Mouse (Mus musculus) forebrain, embryonic 11.5 days (tissue): Measurements from ENCODE around the gene Abcc4. TPM values are rescaled to one million over a fixed set of nuclear protein-coding genes. Genes with fewer than 3 reads are reported as not detected.
"Not testable (repeated sequence)": the region's sequence is repeated elsewhere in the genome, so short reads cannot be mapped to it uniquely, and the experiment has no call there.

Source experiments
- ATAC-seq: fragments of 200-750 bp; cut with Nextera tagmentation; replicated peaks from 2 replicates; pipeline ENCODE4 v1.8.0; 2017; ENCODE audit warnings: moderate TSS enrichment; ENCODE audit not compliant: low FRiP score
- DNase-seq: peaks from one replicate; pipeline ENCODE4 v3.0.0-alpha.2; 2017; ENCODE audit warnings: low spot score
- H3K27ac ChIP-seq: fragments of 300-500 bp; sonication (generic); 2 replicates; pipeline ENCODE4 v1.5.1; 2014; ENCODE audit warnings: low read depth, low read length
- H3K27me3 ChIP-seq: fragments of 300-500 bp; sonication (generic); 2 replicates; pipeline ENCODE4 v1.6.1; 2014; ENCODE audit warnings: mild to moderate bottlenecking, low read length, mixed read lengths; ENCODE audit not compliant: control insufficient read depth, insufficient read depth
- H3K36me3 ChIP-seq: fragments of 300-500 bp; sonication (generic); 2 replicates; pipeline ENCODE4 v1.6.1; 2014; ENCODE audit warnings: mild to moderate bottlenecking, low read length, moderate library complexity, mixed read lengths; ENCODE audit not compliant: control insufficient read depth, insufficient read depth
- H3K4me1 ChIP-seq: fragments of 300-500 bp; sonication (generic); replicated peaks from 2 replicates; pipeline ENCODE4 v1.6.1; 2014; ENCODE audit warnings: low read length, mixed read lengths; ENCODE audit not compliant: control insufficient read depth, insufficient read depth
- H3K4me2 ChIP-seq: fragments of 300-500 bp; sonication (generic); 2 replicates; pipeline ENCODE4 v1.6.1; 2014; ENCODE audit warnings: low read depth, mild to moderate bottlenecking, low read length, moderate library complexity, mixed read lengths; ENCODE audit not compliant: severe bottlenecking
- H3K4me3 ChIP-seq: fragments of 300-500 bp; sonication (generic); 2 replicates; pipeline ENCODE4 v1.5.1; 2014; ENCODE audit warnings: low read depth, low read length
- H3K9ac ChIP-seq: fragments of 300-500 bp; sonication (generic); 2 replicates; pipeline ENCODE4 v1.6.1; 2014; ENCODE audit warnings: low read length
- H3K9me3 ChIP-seq: fragments of 300-500 bp; sonication (generic); 2 replicates; pipeline ENCODE4 v1.6.1; 2016; ENCODE audit warnings: low read length, mixed read lengths; ENCODE audit not compliant: control insufficient read depth
- WGBS: fragments of 180-500 bp; shearing (Covaris S2); extraction: QIAGEN DNeasy Blood & Tissue Kit; methylation state at CpG from one replicate; pipeline ENCODE4 v1.1.7; 2014; 5-methylcytosine and 5-hydroxymethylcytosine counted together
- polyA plus RNA-seq: library from polyadenylated mRNA; unstranded; fragments of >200 nt; fragmentation: Nextera tagmentation; extraction: Ambion mirVana; gene quantifications from 2 replicates; pipeline ENCODE4 v1.2.1, GENCODE M21; 2014

The Abcc4 gene
- polyA plus RNA-seq, 1 experiment from 2014 or later = 4.0 TPM

DNA sequence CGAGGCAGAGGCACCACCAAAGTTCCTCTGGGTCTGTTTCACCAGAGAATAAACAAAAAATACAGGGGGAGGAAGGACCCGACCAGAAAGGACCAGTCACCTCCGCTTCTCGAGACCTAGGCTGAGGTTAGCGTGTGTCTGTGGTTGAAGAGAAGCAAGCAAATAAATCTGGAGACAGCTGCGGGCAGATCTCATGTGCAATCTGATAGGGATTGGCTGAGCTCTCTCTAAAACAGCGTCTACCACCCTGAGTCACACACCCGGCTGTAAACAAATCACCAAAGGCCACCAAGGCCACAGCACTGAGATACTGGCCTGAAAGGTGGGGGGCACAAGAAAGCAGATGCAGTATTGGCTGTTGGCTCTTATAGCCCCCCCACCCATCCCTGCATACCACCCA lies 24.9 kb downstream of the Abcc4 start:
- Histone ChIP-seq H3K4me3 (no peak overlapping the region), H3K4me1 (no peaks in the 10 kb centered on the region), H3K9ac (no peak overlapping the region), H3K27ac (no peak overlapping the region), H3K27me3 (no peaks in the 10 kb centered on the region), H3K9me3 (no peaks in the 10 kb centered on the region), H3K36me3 (no peaks in the 10 kb centered on the region), H3K4me2 (no peak overlapping the region)
- DNase-seq (no peak), ATAC-seq (no peak)
- 82% methylated on average over 8 of the region's 8 CpGs for WGBS

DNA sequence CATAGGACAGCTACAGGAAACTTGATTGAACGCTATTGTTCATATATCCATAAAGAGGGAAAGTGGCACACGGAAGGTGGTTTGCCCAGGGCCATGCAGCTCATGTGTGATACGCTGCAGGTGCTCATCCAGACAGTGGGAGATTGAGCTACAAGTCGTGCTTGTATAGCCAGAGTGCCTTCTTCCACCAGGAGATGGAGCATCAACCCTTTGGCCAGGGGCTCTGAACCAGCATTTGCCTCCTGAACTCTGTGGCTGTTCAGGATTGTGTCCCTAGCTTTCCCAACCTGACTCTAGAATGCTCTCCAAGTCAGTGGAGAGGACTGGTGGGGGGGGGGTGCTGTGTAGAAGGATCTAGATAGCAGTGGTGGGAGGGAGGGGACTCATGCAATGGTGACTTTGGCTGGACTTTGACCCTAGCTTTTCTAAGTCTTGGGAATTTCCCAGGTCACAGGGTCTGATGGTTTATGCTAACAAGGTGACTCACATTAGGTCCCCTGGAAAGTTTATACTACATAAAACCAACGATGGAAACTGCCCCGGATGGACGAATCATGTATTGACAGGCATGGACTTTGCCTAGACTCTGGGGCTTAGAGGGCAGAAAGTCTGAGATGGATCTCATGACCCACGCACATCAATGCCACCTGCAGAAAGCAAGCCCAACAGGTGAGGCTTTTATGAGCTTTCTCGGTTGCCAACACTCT lies 27.6 kb downstream of the Abcc4 start:
- no peaks in the 10 kb centered on the region for H3K4me1 ChIP-seq
- no peaks in the 10 kb centered on the region for H3K36me3 ChIP-seq
- H3K27me3 ChIP-seq = no peaks in the 10 kb centered on the region
- WGBS = 90% methylated on average over 9 of the region's 9 CpGs
- no peak for ATAC-seq
- H3K27ac ChIP-seq = no peak overlapping the region
- DNase-seq = no peak
- H3K9ac ChIP-seq = no peak overlapping the region
- H3K9me3 ChIP-seq = no peaks in the 10 kb centered on the region
- no peak overlapping the region for H3K4me2 ChIP-seq
- H3K4me3 ChIP-seq = no peak overlapping the region

DNA sequence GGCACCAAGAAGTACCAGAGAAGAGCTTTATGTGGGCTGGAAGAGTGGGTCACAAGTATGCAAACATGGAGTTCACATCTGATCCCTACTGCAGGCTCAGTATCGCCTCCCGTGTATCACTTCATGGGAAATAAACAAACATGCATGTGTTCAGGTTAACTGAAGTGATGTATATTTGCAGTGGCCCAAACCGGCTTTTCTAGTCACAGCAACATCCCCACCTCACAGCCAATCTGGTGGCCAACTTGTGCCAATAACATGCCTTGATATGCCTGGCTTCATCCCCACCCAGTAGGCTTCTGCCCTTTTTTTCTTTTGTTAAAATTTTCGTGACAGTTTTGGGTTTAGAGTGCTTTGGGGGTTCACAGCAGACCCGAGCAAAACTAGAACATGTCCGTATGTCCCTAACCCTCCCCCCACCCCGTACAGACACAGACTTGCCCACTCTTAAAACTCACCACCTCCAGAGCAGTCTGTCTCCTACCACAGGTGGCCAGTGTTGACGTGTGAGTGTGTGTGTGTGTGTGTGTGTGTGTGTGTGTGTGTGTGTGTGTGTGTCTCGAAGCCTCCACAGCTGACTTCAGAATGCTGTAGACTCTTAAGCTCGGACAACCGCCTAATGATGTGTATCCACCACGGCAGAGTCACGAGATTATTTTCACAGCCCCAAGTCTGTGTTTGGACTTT lies 29.6 kb downstream of the Abcc4 start:
- DNase-seq (no peak), ATAC-seq (no peak)
- WGBS = 82% methylated on average over 13 of the region's 13 CpGs
- H3K9ac ChIP-seq = no peak overlapping the region
- no peaks in the 10 kb centered on the region for H3K27me3 ChIP-seq
- no peak overlapping the region for H3K4me2 ChIP-seq
- no peaks in the 10 kb centered on the region for H3K4me1 ChIP-seq
- no peak overlapping the region for H3K27ac ChIP-seq
- no peaks in the 10 kb centered on the region for H3K36me3 ChIP-seq
- H3K4me3 ChIP-seq = no peak overlapping the region
- H3K9me3 ChIP-seq = no peaks in the 10 kb centered on the region

DNA sequence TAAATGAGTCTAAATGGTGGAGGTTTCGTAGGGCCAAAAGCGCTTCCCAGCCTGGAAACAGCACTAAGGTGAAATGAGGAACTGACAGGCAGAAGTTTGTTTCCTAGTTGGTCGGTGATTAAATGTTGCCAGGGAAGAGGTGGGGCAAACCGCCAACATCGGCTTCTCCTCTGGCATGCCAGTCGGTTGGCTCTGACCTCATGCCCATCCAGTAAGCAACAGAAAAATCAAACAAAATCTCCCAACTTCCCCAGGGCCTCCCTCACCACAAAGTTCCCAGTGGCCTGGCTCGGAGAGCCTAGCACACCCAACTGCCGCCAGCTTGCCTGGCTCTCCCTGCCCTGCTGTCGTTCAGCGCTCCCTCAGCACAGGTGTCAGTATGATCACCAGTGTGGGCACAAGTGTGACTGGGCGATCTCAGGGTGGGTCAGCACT lies 31.3 kb downstream of the Abcc4 start:
- no peak for DNase-seq

DNA sequence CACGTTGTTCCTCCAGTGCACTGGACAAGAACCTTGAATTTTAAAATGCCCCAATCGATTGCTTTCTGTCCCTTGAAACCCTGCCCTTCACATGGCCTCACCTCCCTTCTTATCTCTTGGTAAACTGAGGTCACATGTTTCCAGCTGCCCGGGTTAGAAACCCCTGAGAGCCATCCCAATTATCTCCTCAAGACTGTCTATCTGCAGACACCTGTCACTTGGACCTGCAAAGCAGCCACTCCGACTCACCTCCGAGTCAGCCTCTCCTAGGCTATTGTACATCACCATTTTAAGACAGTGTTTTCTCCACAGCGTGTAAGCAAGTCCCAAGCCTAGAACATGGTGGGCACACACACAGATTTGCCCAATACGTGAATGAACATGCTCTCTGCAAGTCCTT lies 31.8 kb downstream of the Abcc4 start:
- Histone ChIP-seq H3K27ac (no peak overlapping the region), H3K9me3 (no peaks in the 10 kb centered on the region), H3K4me2 (no peak overlapping the region), H3K27me3 (no peaks in the 10 kb centered on the region), H3K4me3 (no peak overlapping the region), H3K9ac (no peak overlapping the region), H3K36me3 (no peaks in the 10 kb centered on the region), H3K4me1 (no peaks in the 10 kb centered on the region)
- ATAC-seq (no peak), DNase-seq (no peak)
- 89% methylated on average over 7 of the region's 7 CpGs for WGBS

More for the DNA sequence above, 31.3 kb downstream of the Abcc4 start:
- Histone ChIP-seq H3K27me3 (no peaks in the 10 kb centered on the region), H3K36me3 (no peaks in the 10 kb centered on the region), H3K4me1 (no peaks in the 10 kb centered on the region), H3K9ac (no peak overlapping the region), H3K4me3 (no peak overlapping the region), H3K27ac (no peak overlapping the region), H3K4me2 (no peak overlapping the region), H3K9me3 (no peaks in the 10 kb centered on the region)
- 91% methylated on average over 11 of the region's 11 CpGs for WGBS
- no peak for ATAC-seq

DNA sequence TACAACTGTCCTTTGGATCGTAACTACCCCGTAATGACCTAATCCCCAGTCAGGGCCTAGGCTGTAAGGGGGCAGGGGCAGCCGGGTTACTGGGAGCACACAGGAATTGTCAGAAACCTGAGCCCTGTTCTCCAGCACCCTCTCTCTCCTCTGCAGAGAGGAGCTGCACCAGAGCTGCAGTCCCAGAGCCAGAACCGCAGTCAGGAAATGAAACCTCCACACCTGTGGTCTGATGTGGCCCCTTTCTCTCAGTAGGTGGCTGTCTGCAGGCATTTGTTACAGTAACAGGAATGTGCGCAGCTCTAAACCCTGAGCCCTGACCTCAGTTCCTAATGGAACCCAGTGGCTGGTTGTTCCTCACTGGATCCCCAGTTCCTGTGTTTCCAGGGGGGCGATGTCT lies 32.5 kb downstream of the Abcc4 start:
- Histone ChIP-seq H3K36me3 (no peaks in the 10 kb centered on the region), H3K27ac (no peak overlapping the region), H3K9ac (no peak overlapping the region), H3K4me2 (no peak overlapping the region), H3K4me1 (no peaks in the 10 kb centered on the region), H3K27me3 (no peaks in the 10 kb centered on the region), H3K4me3 (no peak overlapping the region), H3K9me3 (no peaks in the 10 kb centered on the region)
- WGBS = 68% methylated on average over 6 of the region's 6 CpGs
- ATAC-seq (no peak), DNase-seq (no peak)

DNA sequence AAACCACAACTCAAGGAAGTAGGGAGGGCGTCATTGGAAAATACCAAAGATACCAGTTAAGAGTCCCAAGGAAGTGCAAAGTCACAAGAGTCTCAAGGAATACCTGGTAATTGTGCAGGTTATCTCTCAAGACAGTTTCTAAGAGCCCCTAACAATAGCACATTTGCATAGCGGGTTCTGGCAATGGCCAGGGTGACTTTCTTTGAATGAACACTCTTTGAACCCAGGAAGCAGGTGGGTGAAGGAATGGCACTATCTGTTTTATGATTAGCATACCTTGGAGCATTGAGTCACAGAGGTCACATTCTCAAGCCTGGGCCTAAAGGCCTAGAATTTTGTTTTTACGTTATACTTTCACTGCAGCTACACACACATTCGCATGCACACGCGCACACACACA lies 33.1 kb downstream of the Abcc4 start:
- not testable (repeated sequence) for H3K4me2 ChIP-seq, H3K9ac ChIP-seq, H3K27me3 ChIP-seq, DNase-seq, H3K27ac ChIP-seq, H3K4me1 ChIP-seq, H3K4me3 ChIP-seq, H3K36me3 ChIP-seq, ATAC-seq, H3K9me3 ChIP-seq
- 94% methylated on average over 6 of the region's 6 CpGs for WGBS

DNA sequence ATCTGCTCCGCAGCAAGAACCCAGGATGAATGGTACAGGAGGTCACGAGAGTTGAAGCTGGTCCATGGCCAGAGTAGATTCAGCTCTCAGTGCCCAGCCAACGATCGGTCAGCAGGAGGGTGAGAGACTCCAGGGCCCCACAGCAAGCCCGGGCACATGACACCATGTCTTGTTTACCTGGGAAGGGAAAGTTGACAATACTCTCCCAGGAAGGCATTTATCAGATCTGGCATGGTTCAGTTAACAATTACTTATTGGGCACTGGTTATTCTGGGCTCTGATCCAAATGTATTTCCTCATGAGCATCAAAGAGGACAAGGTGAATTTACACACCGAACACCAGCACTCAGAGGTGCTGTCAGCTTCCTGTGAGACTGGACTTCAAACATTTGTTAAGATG lies 38.5 kb downstream of the Abcc4 start:
- no peak overlapping the region for H3K4me2 ChIP-seq
- no peaks in the 10 kb centered on the region for H3K4me1 ChIP-seq
- no peaks in the 10 kb centered on the region for H3K9me3 ChIP-seq
- H3K27me3 ChIP-seq = no peaks in the 10 kb centered on the region
- no peak overlapping the region for H3K27ac ChIP-seq
- 84% methylated on average over 6 of the region's 6 CpGs for WGBS
- H3K4me3 ChIP-seq = no peak overlapping the region
- H3K36me3 ChIP-seq = no peaks in the 10 kb centered on the region
- no peak for DNase-seq
- H3K9ac ChIP-seq = no peak overlapping the region
- no peak for ATAC-seq

DNA sequence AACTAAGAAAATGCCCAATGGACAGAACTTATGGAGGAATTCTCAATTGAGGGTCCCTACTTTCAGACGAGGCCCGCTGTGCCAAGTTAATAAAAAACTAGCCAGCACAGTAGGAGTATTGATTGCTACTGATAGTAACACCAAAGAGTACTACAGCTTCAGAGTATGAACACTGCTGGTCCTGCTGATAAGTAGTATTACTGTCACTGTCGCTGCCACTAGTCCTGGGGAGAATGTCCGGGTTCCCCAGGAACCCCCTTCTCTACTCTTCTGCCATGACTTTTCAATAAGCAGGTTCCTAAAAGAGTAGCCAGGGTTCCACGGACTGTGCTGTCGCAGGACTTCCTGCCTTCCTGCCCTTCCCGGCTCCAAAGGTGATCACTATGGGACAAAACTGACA lies 41.4 kb downstream of the Abcc4 start:
- Histone ChIP-seq H3K4me1 (no peaks in the 10 kb centered on the region), H3K36me3 (no peaks in the 10 kb centered on the region), H3K9me3 (no peaks in the 10 kb centered on the region), H3K27me3 (no peaks in the 10 kb centered on the region), H3K27ac (no peak overlapping the region), H3K4me2 (no peak overlapping the region), H3K9ac (no peak overlapping the region), H3K4me3 (no peak overlapping the region)
- 85% methylated on average over 7 of the region's 7 CpGs for WGBS
- ATAC-seq = no peak
- no peak for DNase-seq
